Mouse (Mus musculus) erythroblast, embryonic 14.5 days (primary cell): ENCODE measurements around the gene Ccsap.

Experiments
- GATA1 ChIP-seq: IDR thresholded peaks from 2 replicates; pipeline ENCODE4 v1.6.1; 2012; ENCODE audit warnings: low read length, inconsistent platforms, mixed read lengths
- TAL1 ChIP-seq: IDR thresholded peaks from 3 replicates; pipeline ENCODE4 v1.6.1; 2012; ENCODE audit warnings: low read length, inconsistent platforms, mixed read lengths

DNA sequence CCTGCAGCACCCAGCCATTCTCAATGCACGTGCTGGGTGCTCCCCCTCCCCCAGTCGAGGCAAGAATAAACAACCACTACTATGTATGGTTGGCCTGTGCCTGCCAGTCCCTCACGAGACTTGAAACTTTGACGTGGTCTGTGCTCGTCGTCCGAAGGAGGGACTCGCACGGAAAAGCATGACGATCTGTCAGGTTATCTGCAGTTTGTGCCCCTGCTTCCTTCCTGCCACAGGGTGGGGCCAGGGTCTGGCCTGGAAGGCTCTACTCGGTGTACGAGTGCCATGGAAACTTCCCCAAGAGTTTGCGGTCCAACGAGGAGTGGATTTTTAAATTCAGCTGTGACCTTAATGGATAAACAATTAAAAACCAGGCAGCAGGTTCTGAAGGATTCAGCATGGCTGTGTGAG, 53.0 kb downstream of the Ccsap start:
- no peak for TF ChIP-seq TAL1
- TF ChIP-seq GATA1, result no peak
